Mouse (Mus musculus) liver, embryonic 14.5 days (tissue): ENCODE data around the gene Nudt8. TPM values are rescaled to one million over a fixed set of nuclear protein-coding genes. Genes with fewer than 3 reads are reported as not detected.
A peak's percentile ranks its signal among the peaks of the same experiment; 100 is the strongest.
"Not testable (repeated sequence)": the region's sequence is repeated elsewhere in the genome, so short reads cannot be mapped to it uniquely, and the experiment has no call there.

ENCODE experiments used
- ATAC-seq: fragments of 200-750 bp; cut with Nextera tagmentation; 2 replicates; pipeline ENCODE4 v1.8.0; 2017; ENCODE audit warnings: moderate number of reproducible peaks, mild to moderate bottlenecking, moderate library complexity; ENCODE audit not compliant: insufficient read depth
- DNase-seq, 3 experiments: peaks; one replicate each; pipeline ENCODE4 v3.0.0-alpha.2; 2012 to 2013; ENCODE audit warnings: low read depth in 3 of 3, low spot score in 3 of 3
- H3K27ac ChIP-seq: fragments of 300-500 bp; sonication (generic); 2 replicates; pipeline ENCODE4 v1.5.1; 2014; ENCODE audit warnings: moderate library complexity, mild to moderate bottlenecking, control low read depth, inconsistent platforms
- H3K27me3 ChIP-seq: fragments of 300-500 bp; sonication (generic); 2 replicates; pipeline ENCODE4 v1.6.1; 2014; ENCODE audit warnings: mild to moderate bottlenecking, low read length, moderate library complexity; ENCODE audit not compliant: control insufficient read depth, insufficient read depth
- H3K36me3 ChIP-seq: fragments of 300-500 bp; sonication (generic); replicated peaks from 2 replicates; pipeline ENCODE4 v1.6.1; 2014; ENCODE audit warnings: low read depth; ENCODE audit not compliant: control insufficient read depth, insufficient read depth
- H3K4me1 ChIP-seq, 2 experiments: fragments of 200-500 bp in 1 of 2; fragments of 300-500 bp in 1 of 2; sonication (generic) in 1 of 2; replicated peaks; 2 replicates each; pipeline ENCODE4 v1.6.1; 2012 to 2014; ENCODE audit warnings: antibody characterized with exemption in 1 of 2, inconsistent platforms in 1 of 2, low read length in 1 of 2; ENCODE audit not compliant: control insufficient read depth in 2 of 2, insufficient read depth in 2 of 2
- H3K4me2 ChIP-seq: fragments of 300-500 bp; sonication (generic); 2 replicates; pipeline ENCODE4 v1.6.1; 2014; ENCODE audit warnings: low read depth, mild to moderate bottlenecking, control low read depth, moderate library complexity
- H3K4me3 ChIP-seq, 2 experiments: fragments of 200-500 bp in 1 of 2; fragments of 300-500 bp in 1 of 2; sonication (generic) in 1 of 2; 2 replicates each; pipeline ENCODE4 v1.5.1; 2012 to 2014; ENCODE audit warnings: low read depth in 2 of 2, low read length in 2 of 2, mild to moderate bottlenecking in 2 of 2, control low read depth in 1 of 2, inconsistent platforms in 1 of 2, moderate library complexity in 1 of 2; ENCODE audit not compliant: insufficient read depth in 1 of 2
- H3K9ac ChIP-seq: fragments of 300-500 bp; sonication (generic); replicated peaks from 2 replicates; pipeline ENCODE4 v1.6.1; 2014; ENCODE audit warnings: mild to moderate bottlenecking, control low read depth, moderate library complexity
- H3K9me3 ChIP-seq: fragments of 300-500 bp; sonication (generic); 2 replicates; pipeline ENCODE4 v1.6.1; 2016; ENCODE audit warnings: low read length, mixed read lengths; ENCODE audit not compliant: control insufficient read depth
- CTCF ChIP-seq: IDR thresholded peaks from 2 replicates; pipeline ENCODE4 v1.5.1; 2016; ENCODE audit warnings: antibody characterized with exemption, low read depth, control low read depth
- EP300 ChIP-seq: IDR thresholded peaks from 2 replicates; pipeline ENCODE4 v1.6.1; 2016; ENCODE audit warnings: antibody characterized with exemption, low read depth
- WGBS: fragments of 180-500 bp; shearing (Covaris S2); extraction: QIAGEN DNeasy Blood & Tissue Kit; methylation state at CpG from one replicate; pipeline ENCODE4 v1.1.7; 2014; ENCODE audit not compliant: insufficient replicate concordance; 5-methylcytosine and 5-hydroxymethylcytosine counted together
- polyA plus RNA-seq, 2 experiments: library from polyadenylated mRNA; depleted of rRNA in 1 of 2; stranded (reverse) in 1 of 2; unstranded in 1 of 2; fragments of >200 nt; fragmentation: Nextera tagmentation in 1 of 2; extraction: Ambion mirVana in 1 of 2; gene quantifications; 2 replicates each; pipeline versions ENCODE4 v1.2.1 to v1.2.3; 2012 to 2014

Nudt8 gene
- polyA plus RNA-seq, 2 experiments = 2.9 to 14.2 TPM

DNA sequence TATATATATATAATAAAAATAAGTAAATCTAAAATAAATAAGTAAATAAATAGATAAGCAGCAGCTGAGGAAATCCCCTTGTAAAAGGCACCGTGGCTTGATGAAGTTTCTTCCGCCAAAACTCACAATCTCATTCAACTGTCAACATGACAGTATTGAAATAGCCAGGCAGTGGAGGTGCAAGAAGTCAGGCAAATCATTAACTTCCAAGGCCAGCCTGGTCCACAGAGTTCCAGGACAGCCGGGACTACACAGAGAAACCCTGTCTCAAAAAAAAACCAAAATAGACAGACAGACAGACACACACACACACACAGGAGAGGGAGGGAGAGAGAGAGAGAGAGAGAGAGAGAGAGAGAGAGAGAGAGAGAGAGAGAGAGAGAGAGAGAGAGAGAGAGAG lies 32.9 kb downstream of the Nudt8 start:
- no peaks in the 10 kb centered on the region for H3K27me3 ChIP-seq
- no peaks in the 10 kb centered on the region for H3K9me3 ChIP-seq
- DNase-seq (no peak), ATAC-seq (no peak)
- H3K27ac ChIP-seq = no peak overlapping the region
- no peaks in the 10 kb centered on the region; the same call in 1 of the 2 replicates for H3K36me3 ChIP-seq
- H3K4me3 ChIP-seq = no peak overlapping the region
- 51% methylated on average over 3 of the region's 3 CpGs for WGBS
- peaks cover 2 to 22% of the 10 kb centered on the region in 2 experiments; a peak in 2 of 4 replicates for H3K4me1 ChIP-seq
- TF ChIP-seq CTCF = no peak
- H3K4me2 ChIP-seq = no peak overlapping the region
- no peak overlapping the region for H3K9ac ChIP-seq

DNA sequence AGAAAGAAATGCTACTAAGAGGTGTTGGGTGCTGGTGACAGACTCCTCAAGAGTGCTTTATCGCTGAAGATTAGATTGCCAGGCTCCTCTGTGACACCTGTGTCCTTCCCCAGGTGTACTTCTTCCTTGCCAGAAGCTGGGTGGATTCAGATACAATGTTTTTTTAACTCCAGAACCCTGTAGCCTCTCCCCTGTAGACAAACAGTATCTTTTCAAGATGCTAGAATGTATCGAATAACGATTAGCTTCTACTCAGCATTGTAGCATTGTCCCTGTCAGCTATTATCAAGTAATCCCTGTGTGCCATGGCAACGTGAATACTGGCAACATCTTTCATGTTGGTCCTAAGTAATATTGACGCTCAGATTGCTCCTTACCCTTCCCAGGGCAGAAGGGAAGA lies 33.4 kb downstream of the Nudt8 start:
- Histone ChIP-seq H3K4me2 (no peak overlapping the region), H3K4me3 (no peak overlapping the region), H3K27ac (no peak overlapping the region), H3K36me3 (no peaks in the 10 kb centered on the region; the same call in 1 of the 2 replicates), H3K9me3 (no peaks in the 10 kb centered on the region), H3K9ac (no peak overlapping the region), H3K4me1 (peaks cover 3 to 22% of the 10 kb centered on the region in 2 experiments; a peak in 2 of 4 replicates), H3K27me3 (no peaks in the 10 kb centered on the region)
- 55% methylated on average over 5 of the region's 5 CpGs for WGBS
- ATAC-seq (no peak), DNase-seq (no peak)
- TF ChIP-seq CTCF (no peak), EP300 (no peak)

DNA sequence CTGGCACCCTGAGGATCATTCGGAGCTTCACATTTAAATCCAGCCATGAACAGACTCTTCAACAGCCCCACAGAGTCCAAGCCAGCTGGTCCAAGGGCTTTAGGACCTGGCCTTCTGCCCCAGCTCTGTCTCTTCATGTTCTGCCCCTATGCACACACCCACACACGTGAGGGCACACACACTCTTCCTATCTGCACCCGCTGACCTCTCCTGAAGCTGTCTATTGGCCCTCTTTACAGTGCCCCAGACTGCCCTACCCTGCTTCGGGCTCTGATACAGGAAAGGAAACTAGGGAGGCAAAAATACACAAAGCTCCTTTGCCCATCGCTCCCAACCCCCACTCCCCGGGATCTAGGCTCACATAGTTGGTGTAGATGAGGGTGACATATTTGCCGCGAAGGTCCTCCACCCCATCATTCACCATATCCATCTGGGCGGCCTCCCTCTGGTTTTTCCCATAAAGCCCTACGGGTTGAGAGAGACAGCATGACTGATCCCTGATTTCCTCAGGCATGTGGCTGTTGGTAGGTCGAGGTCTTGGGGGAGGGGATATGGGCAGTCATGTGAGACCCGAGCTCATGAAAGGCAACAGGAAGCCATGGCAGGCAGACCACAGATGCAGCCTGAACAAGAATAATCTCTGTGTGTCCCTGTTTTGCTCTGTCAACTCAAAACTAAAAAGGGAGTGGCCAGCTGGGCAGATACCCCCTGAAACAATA lies 36.1 kb downstream of the Nudt8 start:
- ATAC-seq = no peak
- no peak for TF ChIP-seq CTCF
- TF ChIP-seq EP300 = no peak
- H3K27ac ChIP-seq = no peak overlapping the region
- H3K4me2 ChIP-seq = peak overlapping the region; percentile 54
- H3K36me3 ChIP-seq = no peaks in the 10 kb centered on the region; the same call in 1 of the 2 replicates
- H3K9me3 ChIP-seq = no peaks in the 10 kb centered on the region
- H3K4me1 ChIP-seq = peaks cover 3 to 25% of the 10 kb centered on the region in 2 experiments; a peak in 2 of 4 replicates
- no peaks in the 10 kb centered on the region for H3K27me3 ChIP-seq
- no peak overlapping the region for H3K9ac ChIP-seq
- 55% methylated on average over 12 of the region's 12 CpGs for WGBS
- no peak for DNase-seq
- peak overlapping the region; percentile 14 to 28; a peak in 2 of 4 replicates for H3K4me3 ChIP-seq

DNA sequence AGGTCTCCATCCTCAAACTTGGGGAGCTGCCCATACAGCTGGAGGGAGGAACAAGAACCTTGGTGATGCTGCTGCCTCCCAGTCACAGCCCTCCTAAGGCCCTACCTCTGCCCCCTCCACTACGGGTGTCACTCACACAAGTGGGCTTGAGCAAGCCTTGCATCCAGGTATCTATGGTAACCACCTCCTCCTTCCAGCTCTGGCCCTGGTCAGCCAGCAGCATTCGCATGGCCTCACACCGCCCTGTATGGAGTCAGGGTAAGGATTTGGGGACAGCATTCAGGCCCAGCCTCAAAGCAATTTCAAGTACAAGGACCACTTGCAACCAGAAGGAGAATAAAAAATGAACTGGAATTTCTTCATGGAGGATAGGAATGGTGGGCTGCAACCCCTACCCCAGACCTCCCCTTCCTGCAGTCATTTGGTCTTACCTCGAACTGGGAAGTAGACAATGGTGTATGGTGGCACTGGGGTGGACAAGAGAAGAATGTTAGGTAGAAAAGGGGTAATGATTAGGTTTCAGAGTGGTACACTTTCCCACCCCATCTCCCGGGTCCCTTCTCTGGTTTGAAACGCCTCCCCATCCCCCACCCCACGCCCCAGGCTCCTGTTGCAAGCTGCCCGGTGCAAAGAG lies 36.9 kb downstream of the Nudt8 start:
- WGBS = 24% methylated on average over 7 of the region's 8 CpGs
- peak overlapping the region; percentile 62 to 81 for H3K4me3 ChIP-seq
- H3K4me2 ChIP-seq = peak overlapping the region; percentile 64
- H3K36me3 ChIP-seq, DNase-seq, H3K9me3 ChIP-seq, ATAC-seq, H3K27me3 ChIP-seq, H3K27ac ChIP-seq: not testable (repeated sequence)
- peaks cover 3 to 25% of the 10 kb centered on the region in 2 experiments; a peak in 2 of 4 replicates for H3K4me1 ChIP-seq
- peak overlapping the region; percentile 68 for H3K9ac ChIP-seq

DNA sequence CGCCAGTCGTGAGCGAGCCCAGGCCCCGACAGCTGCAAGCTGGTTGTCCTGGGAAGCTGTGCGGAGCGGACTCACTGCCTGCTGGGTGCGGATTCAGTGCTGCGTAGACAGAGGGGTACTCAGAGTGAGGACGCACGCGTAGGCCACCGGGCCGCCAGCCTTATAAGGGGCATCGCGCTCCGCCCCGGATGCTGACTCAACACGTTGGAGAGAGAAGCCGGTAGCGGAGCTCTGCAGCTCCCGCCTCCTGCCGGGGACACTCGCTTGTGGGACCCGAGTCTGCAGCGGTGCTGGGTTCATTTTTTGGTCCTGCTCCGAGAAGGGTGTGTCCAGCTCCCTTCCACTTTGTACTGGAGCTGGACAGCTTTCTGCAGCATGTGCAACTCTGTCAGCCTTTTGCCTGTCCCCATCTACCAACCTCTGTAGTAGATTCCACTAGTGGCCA lies 37.4 kb downstream of the Nudt8 start, which contains the start of gene Gstp1:
Gstp1 (minus strand) TSS at position 198 of the 445 bp plus-strand sequence.
- H3K9ac ChIP-seq = peak within 1 kb of the TSS; percentile 68
- H3K27me3 ChIP-seq = no peaks in the 10 kb centered on the region
- ATAC-seq = peak; percentile 80
- H3K36me3 ChIP-seq = no peaks in the 10 kb centered on the region; the same call in 1 of the 2 replicates
- peak within 1 kb of the TSS; percentile 62 to 81 for H3K4me3 ChIP-seq
- DNase-seq = peak; percentile 68 to 71 (median 69)
- WGBS = 0% methylated on average over 26 of the region's 26 CpGs
- H3K27ac ChIP-seq = peak within 1 kb of the TSS; percentile 10
- peaks cover 3 to 23% of the 10 kb centered on the region in 2 experiments; a peak in 2 of 4 replicates for H3K4me1 ChIP-seq
- TF ChIP-seq CTCF (peak; percentile 59), EP300 (no peak)
- no peaks in the 10 kb centered on the region for H3K9me3 ChIP-seq
- H3K4me2 ChIP-seq = peak within 1 kb of the TSS; percentile 64

DNA sequence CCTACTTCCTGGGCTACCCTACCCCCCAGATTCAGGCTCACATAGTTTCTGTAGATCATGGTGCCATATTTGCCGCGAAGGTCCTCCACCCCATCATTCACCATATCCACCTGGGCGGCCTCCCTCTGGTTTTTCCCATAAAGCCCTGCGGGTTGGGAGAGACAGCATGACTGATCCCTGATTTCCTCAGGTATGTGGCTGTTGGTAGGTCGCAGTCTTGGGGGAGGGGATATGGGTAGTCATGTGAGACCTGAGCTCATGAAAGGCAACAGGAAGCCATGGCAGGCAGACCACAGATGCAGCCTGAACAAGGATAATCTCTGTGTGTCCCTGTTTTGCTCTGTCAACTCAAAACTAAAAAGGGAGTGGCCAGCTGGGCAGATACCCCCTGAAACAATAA lies 40.6 kb downstream of the Nudt8 start:
- not testable (repeated sequence) for H3K4me3 ChIP-seq, DNase-seq, H3K27ac ChIP-seq, H3K9ac ChIP-seq, H3K27me3 ChIP-seq, H3K4me2 ChIP-seq, ATAC-seq, H3K9me3 ChIP-seq, H3K36me3 ChIP-seq
- WGBS = 79% methylated on average over 5 of the region's 5 CpGs
- peaks cover 9 to 34% of the 10 kb centered on the region in 2 experiments for H3K4me1 ChIP-seq

DNA sequence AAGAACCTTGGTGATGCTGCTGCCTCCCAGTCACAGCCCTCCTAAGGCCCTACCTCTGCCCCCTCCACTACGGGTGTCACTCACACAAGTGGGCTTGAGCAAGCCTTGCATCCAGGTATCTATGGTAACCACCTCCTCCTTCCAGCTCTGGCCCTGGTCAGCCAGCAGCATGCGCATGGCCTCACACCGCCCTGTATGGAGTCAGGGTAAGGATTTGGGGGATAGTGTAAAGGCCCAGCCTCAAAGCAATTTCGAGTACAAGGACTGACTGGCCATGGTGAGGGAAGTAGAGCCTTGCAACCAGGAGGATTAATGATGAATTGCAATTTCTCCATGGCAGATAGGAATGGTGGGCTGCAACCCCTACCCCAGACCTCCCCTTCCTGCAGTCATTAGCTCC lies 41.1 kb downstream of the Nudt8 start:
- not testable (repeated sequence) for H3K4me3 ChIP-seq, H3K27me3 ChIP-seq

More for the DNA sequence above, 41.1 kb downstream of the Nudt8 start:
- H3K9me3 ChIP-seq, H3K9ac ChIP-seq, DNase-seq, H3K4me2 ChIP-seq, H3K27ac ChIP-seq, H3K36me3 ChIP-seq, ATAC-seq: not testable (repeated sequence)
- peaks cover 14 to 35% of the 10 kb centered on the region in 2 experiments for H3K4me1 ChIP-seq
- WGBS = 81% methylated on average over 3 of the region's 4 CpGs
